Mouse (Mus musculus): ENCODE data around the gene H1fx.
"Not testable (repeated sequence)": the region's sequence is repeated elsewhere in the genome, so short reads cannot be mapped to it uniquely, and the experiment has no call there.

H1fx gene

GRCm38 (mm10) chr6:87980374-87981029 lies 935 bp downstream of the H1fx start:
- DNase-seq (ENCODE audit: low spot score) = peak; percentile 95

GRCm38 (mm10) chr6:87979728-87980127 lies 1.7 kb downstream of the H1fx start:
- DNase-seq (ENCODE audit: low spot score) = no peak

- DNase-seq (ENCODE audit: low spot score) = no peak
Measured at GRCm38 (mm10) chr6:87970041-87970440, 11.4 kb downstream of the H1fx start.

DNA sequence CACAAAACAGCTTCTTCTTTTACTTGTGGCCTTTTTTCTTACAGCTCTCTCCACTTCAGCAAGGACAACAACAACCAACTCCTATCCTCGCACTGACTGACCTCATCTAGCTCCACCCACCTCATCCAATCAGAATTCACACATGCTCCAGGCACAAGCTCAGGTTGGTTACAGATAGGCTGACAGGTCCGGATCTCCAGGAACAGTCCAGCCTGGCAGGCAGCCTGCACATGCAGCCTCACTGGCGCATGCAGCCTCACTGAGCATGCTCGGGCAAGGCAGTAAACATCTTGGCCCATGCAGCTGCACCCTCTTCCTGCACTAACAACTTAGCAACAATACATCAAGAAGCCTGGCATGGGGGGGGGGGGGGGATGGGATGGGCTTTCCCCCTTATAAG lies 19.0 kb downstream of the H1fx start:
- DNase-seq (ENCODE audit: low spot score) = not testable (repeated sequence)

DNA sequence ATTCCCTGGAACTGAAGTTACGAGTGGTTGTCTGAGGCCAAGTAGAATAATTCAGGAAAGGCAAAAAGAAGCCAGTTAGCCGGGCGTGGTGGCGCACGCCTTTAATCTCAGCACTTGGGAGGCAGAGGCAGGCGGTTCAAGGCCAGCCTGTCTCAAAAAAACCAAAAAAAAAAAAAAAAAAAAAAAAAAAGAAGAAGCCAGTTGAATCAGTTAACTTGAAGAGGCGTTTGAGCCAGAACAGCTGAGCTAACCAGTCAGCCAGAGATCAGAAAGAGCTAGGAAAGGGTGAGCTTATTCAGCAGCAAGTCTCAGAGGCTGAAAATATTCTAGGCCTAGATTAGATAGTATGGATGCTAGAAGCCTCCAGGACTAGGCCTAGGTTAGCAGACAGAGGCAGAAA lies 39.3 kb downstream of the H1fx start:
- DNase-seq (ENCODE audit: low spot score) = no peak

- DNase-seq (ENCODE audit: low spot score) = no peak
Measured at GRCm38 (mm10) chr6:87938941-87939340, 42.5 kb downstream of the H1fx start.

DNA sequence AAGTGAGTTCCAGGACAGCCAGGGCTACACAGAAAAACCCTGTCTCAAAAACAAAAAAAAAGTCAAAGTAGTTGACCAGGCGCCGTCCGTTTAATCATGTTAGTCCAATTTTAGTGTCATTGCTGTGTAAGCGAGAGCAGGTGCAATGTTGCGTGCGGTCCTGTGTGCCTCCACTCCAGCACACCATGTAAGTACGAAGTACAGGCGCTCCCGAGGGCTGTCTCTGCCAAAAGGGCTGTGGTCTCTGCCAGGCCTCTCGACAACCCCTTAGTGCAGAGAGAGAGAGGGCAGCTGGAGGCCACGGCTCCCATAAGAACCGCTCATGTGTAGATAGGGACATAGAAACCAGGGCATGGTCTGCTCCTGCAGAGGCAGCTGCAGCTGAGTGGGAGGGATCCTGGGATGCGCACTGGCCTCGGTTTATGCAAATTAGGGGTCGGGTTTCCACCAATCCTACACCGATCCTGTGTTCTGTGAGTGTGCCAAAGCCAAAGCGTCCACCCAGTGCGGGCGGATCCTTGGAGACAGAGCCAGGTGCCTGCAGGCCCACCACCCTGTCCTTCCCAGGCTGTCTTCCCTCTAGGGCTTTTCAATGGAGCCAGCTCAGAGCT lies 44.2 kb downstream of the H1fx start:
- peak; percentile 91 for DNase-seq (ENCODE audit: low spot score)

DNA sequence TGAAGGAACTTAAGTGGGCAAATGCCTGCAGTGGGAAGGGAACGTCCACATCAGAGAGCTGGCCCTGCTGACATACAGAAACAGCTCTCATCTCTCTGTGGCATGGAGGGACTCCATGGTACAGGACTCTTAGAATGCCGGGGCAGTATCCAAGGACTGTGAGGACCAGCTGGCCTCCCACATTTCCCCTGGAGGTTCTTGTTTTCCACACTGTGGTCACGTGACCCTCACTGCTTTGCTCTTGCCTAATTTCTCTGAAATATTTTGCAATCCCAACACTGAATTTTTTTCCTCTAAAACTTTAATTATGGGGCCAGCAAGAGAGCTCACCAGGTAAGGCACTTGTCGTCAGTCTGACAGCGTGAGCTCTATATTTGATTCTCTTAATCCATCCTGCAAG lies 46.4 kb downstream of the H1fx start:
- DNase-seq (ENCODE audit: low spot score) = no peak
